9 mouse cellular contexts compared by ENCODE assay signal in genomic region chr7:30443696-30444095, GRCm38 (mm10). TPM values are rescaled to one million over a fixed set of nuclear protein-coding genes. Genes with fewer than 3 reads are reported as not detected.
DNase-seq lines count a peak whose midpoint lies in the region; ATAC-seq and TF ChIP-seq lines count a peak whose summit lies in the region.
"Had no signal": no experiment of that assay in that cellular context is flagged by ENCODE, and none has a peak within 500 bp of the region (broad histone marks: within the 10 kb centered on the region; RNA-seq: fewer than 3 reads in every experiment).

No protein-coding gene starts in this region.

- H3K9ac ChIP-seq in liver, embryonic 12.5 days = no peak overlapping the region

- H3K27ac ChIP-seq in cerebellum, adult 2 months (ENCODE audit: insufficient read depth, low read length) = no peak overlapping the region
- H3K27ac ChIP-seq in testis, adult 2 months (ENCODE audit: control insufficient read depth, insufficient read depth, low read depth, low read length) = no peak overlapping the region
- no peak overlapping the region for H3K27ac ChIP-seq in liver, embryonic 12.5 days
- H3K27ac ChIP-seq in thymus, adult 2 months (ENCODE audit: control insufficient read depth, insufficient read depth, low read length) = no peak overlapping the region

- no peak overlapping the region for H3K4me3 ChIP-seq in cerebellum, adult 2 months (replicated peaks; ENCODE audit: insufficient read depth, low read depth, low read length)
- peak overlapping the region; percentile 84 for H3K4me3 ChIP-seq in testis, adult 2 months (ENCODE audit: control insufficient read depth, low read depth, low read length)
- H3K4me3 ChIP-seq in liver, embryonic 12.5 days = no peak overlapping the region
- no peak overlapping the region for H3K4me3 ChIP-seq in thymus, adult 2 months (ENCODE audit: control insufficient read depth, insufficient read depth, low read length)

- DNase-seq in cerebellum, adult 9-10 months = peak; percentile 45
- no peak for DNase-seq in cerebellum, adult 2 months
- DNase-seq in testis, postnatal 14 days (ENCODE audit: low spot score) = no peak
- DNase-seq in thymus, adult 2 months = no peak
- DNase-seq in gastrocnemius, adult 8-10 months (ENCODE audit: low spot score in 2 of 2) = no peak
- no peak for DNase-seq in right cerebral cortex, adult 18-20 months

- H3K4me2 ChIP-seq in liver, embryonic 12.5 days = peak overlapping the region; percentile 78; the same call in 1 of the 2 replicates

- no peaks in the 10 kb centered on the region for H3K36me3 ChIP-seq in testis, adult 2 months (ENCODE audit: control insufficient read depth, insufficient read depth, low read length)
- H3K36me3 ChIP-seq in liver, embryonic 12.5 days = no peaks in the 10 kb centered on the region
- H3K36me3 ChIP-seq in thymus, adult 2 months (ENCODE audit: control insufficient read depth, insufficient read depth, low read length) = no peaks in the 10 kb centered on the region

- no peaks in the 10 kb centered on the region for H3K27me3 ChIP-seq in cerebellum, adult 2 months (ENCODE audit: control insufficient read depth, insufficient read depth, low read length)
- no peaks in the 10 kb centered on the region for H3K27me3 ChIP-seq in testis, adult 2 months (ENCODE audit: control insufficient read depth, insufficient read depth, low read length)
- peaks cover 85% of the 10 kb centered on the region for H3K27me3 ChIP-seq in liver, embryonic 12.5 days (replicated peaks)
- peaks cover 9% of the 10 kb centered on the region; the same call in 1 of the 2 replicates for H3K27me3 ChIP-seq in thymus, adult 2 months (ENCODE audit: control insufficient read depth, insufficient read depth, low read length)

- H3K4me1 ChIP-seq in cerebellum, adult 2 months (ENCODE audit: control insufficient read depth, insufficient read depth, low read length) = 0 out of 2 replicates have a peak, but pooled peaks cover 3% of the 10 kb centered on the region
- peaks cover 26% of the 10 kb centered on the region for H3K4me1 ChIP-seq in testis, adult 2 months (ENCODE audit: control insufficient read depth, insufficient read depth, low read length)
- H3K4me1 ChIP-seq in liver, embryonic 12.5 days = peaks cover 20% of the 10 kb centered on the region
- peaks cover 19% of the 10 kb centered on the region; the same call in 1 of the 2 replicates for H3K4me1 ChIP-seq in thymus, adult 2 months (replicated peaks; ENCODE audit: control insufficient read depth, insufficient read depth, low read length)

- TF ChIP-seq POLR2A in cerebellum, adult 2 months (IDR thresholded peaks at IDR 0.05; ENCODE audit: borderline replicate concordance, insufficient read depth, low read length) = no peak
- TF ChIP-seq POLR2A in testis, adult 2 months (IDR thresholded peaks at IDR 0.05; ENCODE audit: control insufficient read depth, low read depth, low read length) = no peak
- TF ChIP-seq POLR2A in thymus, adult 2 months (IDR thresholded peaks at IDR 0.05; ENCODE audit: control insufficient read depth, extremely low read depth, insufficient read depth, low read length, poor library complexity) = no peak

- 37% methylated on average over 9 of the region's 9 CpGs for WGBS in cerebellum, adult 2 months
- 15% methylated on average over 9 of the region's 9 CpGs for WGBS in liver, embryonic 12.5 days (ENCODE audit: insufficient replicate concordance)
- 32% methylated on average over 9 of the region's 9 CpGs for WGBS in thymus, adult 2 months

- peaks cover 10% of the 10 kb centered on the region; the same call in 1 of the 2 replicates for H3K9me3 ChIP-seq in liver, embryonic 12.5 days (replicated peaks)

- no peak for ATAC-seq in liver, embryonic 12.5 days

- no peak for TF ChIP-seq CTCF in cerebellum, adult 2 months (IDR thresholded peaks at IDR 0.05; ENCODE audit: borderline replicate concordance, insufficient read depth, low read depth, low read length)
- no peak for TF ChIP-seq CTCF in testis, adult 2 months (IDR thresholded peaks at IDR 0.05; ENCODE audit: control insufficient read depth, insufficient read depth, insufficient replicate concordance, low read depth, low read length)
- TF ChIP-seq CTCF in thymus, adult 2 months (IDR thresholded peaks at IDR 0.05; ENCODE audit: borderline replicate concordance, control insufficient read depth, extremely low read depth, insufficient read depth, low read length, poor library complexity) = no peak

RNA-seq across cellular contexts. Expression of gene Aplp1, which starts 1.6 kb away (rescaled TPM):
- 782 and 892 TPM in 2 replicates for polyA plus RNA-seq in cerebellum, adult 2 months (2012; rRNA removed)
- 15.1 and 15.6 TPM in 2 replicates for polyA plus RNA-seq in testis, adult 2 months (2012; rRNA removed)
- polyA plus RNA-seq in liver, embryonic 12.5 days (2016; fragmentation: Nextera tagmentation; extraction: Ambion mirVana) = 7.5 and 8.2 TPM in 2 replicates
- polyA plus RNA-seq in thymus, adult 2 months (2012; rRNA removed) = 5.9 and 6.0 TPM in 2 replicates
- 1 to 10 TPM in 1 of 4 experiments, under 1 TPM in 3; 0.46 to 1.5 (median 0.71) TPM for total RNA-seq in gastrocnemius, adult 8-10 months (2022)

RNA-seq across cellular contexts. Expression of gene Kirrel2, which starts 13.8 kb away (rescaled TPM):
- 2.7 TPM in 2 replicates for polyA plus RNA-seq in cerebellum, adult 2 months (2012; rRNA removed)
- polyA plus RNA-seq in testis, adult 2 months (2012; rRNA removed) = 0.31 TPM in 1 of 2 replicates, not detected in the other
- polyA plus RNA-seq in liver, embryonic 12.5 days (2016; fragmentation: Nextera tagmentation; extraction: Ambion mirVana) = 0.05 and 0.17 TPM in 2 replicates
- 0.05 and 0.15 TPM in 2 replicates for polyA plus RNA-seq in thymus, adult 2 months (2012; rRNA removed)
- not detected for total RNA-seq in gastrocnemius, adult 8-10 months (2022)

RNA-seq across cellular contexts. Expression of gene Nphs1, which starts 14.4 kb away (rescaled TPM):
- polyA plus RNA-seq in cerebellum, adult 2 months (2012; rRNA removed) = 0.43 and 0.56 TPM in 2 replicates
- polyA plus RNA-seq in testis, adult 2 months (2012; rRNA removed) = 0.07 and 0.12 TPM in 2 replicates
- 0.14 and 0.18 TPM in 2 replicates for polyA plus RNA-seq in liver, embryonic 12.5 days (2016; fragmentation: Nextera tagmentation; extraction: Ambion mirVana)
- polyA plus RNA-seq in thymus, adult 2 months (2012; rRNA removed) = 0.19 and 0.38 TPM in 2 replicates
- total RNA-seq in gastrocnemius, adult 8-10 months (2022) = not detected
- total RNA-seq: heart, postnatal 4 days had no signal

RNA-seq across cellular contexts. Expression of gene Nfkbid, which starts 22.2 kb away (rescaled TPM):
- polyA plus RNA-seq in cerebellum, adult 2 months (2012; rRNA removed) = 5.1 and 5.4 TPM in 2 replicates
- 0.36 and 0.52 TPM in 2 replicates for polyA plus RNA-seq in testis, adult 2 months (2012; rRNA removed)
- 1.5 and 2.1 TPM in 2 replicates for polyA plus RNA-seq in liver, embryonic 12.5 days (2016; fragmentation: Nextera tagmentation; extraction: Ambion mirVana)
- 72.8 and 77.4 TPM in 2 replicates for polyA plus RNA-seq in thymus, adult 2 months (2012; rRNA removed)
- total RNA-seq in gastrocnemius, adult 8-10 months (2022) = under 1 TPM in 1 of 4 experiments, not detected in 3; 0.40 TPM

RNA-seq across cellular contexts. Expression of gene Hcst, which starts 24.0 kb away (rescaled TPM):
- polyA plus RNA-seq in cerebellum, adult 2 months (2012; rRNA removed) = 0.34 and 0.84 TPM in 2 replicates
- polyA plus RNA-seq in testis, adult 2 months (2012; rRNA removed) = 0.93 TPM in 1 of 2 replicates, not detected in the other
- polyA plus RNA-seq in liver, embryonic 12.5 days (2016; fragmentation: Nextera tagmentation; extraction: Ambion mirVana) = 3.0 and 4.1 TPM in 2 replicates
- polyA plus RNA-seq in thymus, adult 2 months (2012; rRNA removed) = 212 and 279 TPM in 2 replicates
- total RNA-seq in gastrocnemius, adult 8-10 months (2022) = not detected

Comparison
In these comparisons a context has a peak if more than half of its experiments do, and no peak if none do; other contexts are left out.
1. RNA of gene Aplp1, which starts 1.6 kb away (polyA plus RNA-seq): 782 to 892 TPM in cerebellum, adult 2 months; 15.1 to 15.6 TPM in testis, adult 2 months, 7.5 to 8.2 TPM in liver, embryonic 12.5 days and 5.9 to 6.0 TPM in thymus, adult 2 months; every median in the first group is over 10 times any median in the second.